Mouse (Mus musculus) kidney, embryonic 14.5 days (tissue): ENCODE measurements around the gene Ankfy1. TPM values are rescaled to one million over a fixed set of nuclear protein-coding genes. Genes with fewer than 3 reads are reported as not detected.
"Not testable (repeated sequence)": the region's sequence is repeated elsewhere in the genome, so short reads cannot be mapped to it uniquely, and the experiment has no call there.

Experiments used
- ATAC-seq: fragments of 200-750 bp; cut with Nextera tagmentation; 2 replicates; pipeline ENCODE4 v1.8.0; 2017; ENCODE audit warnings: moderate number of reproducible peaks, mild to moderate bottlenecking, moderate TSS enrichment, moderate library complexity; ENCODE audit not compliant: low FRiP score, low TSS enrichment
- H3K27ac ChIP-seq: fragments of 300-500 bp; sonication (generic); 2 replicates; pipeline ENCODE4 v1.5.1; 2014; ENCODE audit warnings: low read depth, mild to moderate bottlenecking, low read length, moderate library complexity, mixed read lengths
- H3K27me3 ChIP-seq: fragments of 300-500 bp; sonication (generic); 2 replicates; pipeline ENCODE4 v1.6.1; 2014; ENCODE audit warnings: mild to moderate bottlenecking, low read length; ENCODE audit not compliant: control insufficient read depth, insufficient read depth
- H3K36me3 ChIP-seq: fragments of 300-500 bp; sonication (generic); 2 replicates; pipeline ENCODE4 v1.6.1; 2014; ENCODE audit warnings: low read length, mixed read lengths; ENCODE audit not compliant: control insufficient read depth, insufficient read depth
- H3K4me1 ChIP-seq: fragments of 300-500 bp; sonication (generic); 2 replicates; pipeline ENCODE4 v1.6.1; 2014; ENCODE audit warnings: low read length, mixed read lengths; ENCODE audit not compliant: control insufficient read depth, insufficient read depth
- H3K4me2 ChIP-seq: fragments of 300-500 bp; sonication (generic); replicated peaks from 2 replicates; pipeline ENCODE4 v1.6.1; 2014; ENCODE audit warnings: low read depth, mild to moderate bottlenecking, low read length
- H3K4me3 ChIP-seq: fragments of 300-500 bp; sonication (generic); 2 replicates; pipeline ENCODE4 v1.5.1; 2014; ENCODE audit warnings: mild to moderate bottlenecking, low read length
- H3K9ac ChIP-seq: fragments of 300-500 bp; sonication (generic); 2 replicates; pipeline ENCODE4 v1.6.1; 2014; ENCODE audit warnings: low read depth, mild to moderate bottlenecking, low read length, moderate library complexity
- H3K9me3 ChIP-seq: fragments of 300-500 bp; sonication (generic); 2 replicates; pipeline ENCODE4 v1.6.1; 2016; ENCODE audit warnings: low read length; ENCODE audit not compliant: control insufficient read depth
- WGBS: fragments of 180-500 bp; shearing (Covaris S2); extraction: QIAGEN DNeasy Blood & Tissue Kit; methylation state at CpG from one replicate; pipeline ENCODE4 v1.1.7; 2014; 5-methylcytosine and 5-hydroxymethylcytosine counted together
- polyA plus RNA-seq: library from polyadenylated mRNA; unstranded; fragments of >200 nt; fragmentation: Nextera tagmentation; extraction: Ambion mirVana; gene quantifications from 2 replicates; pipeline ENCODE4 v1.2.1, GENCODE M21; 2014

The Ankfy1 gene
- polyA plus RNA-seq, 1 experiment from 2014 or later = 35.3 TPM

DNA sequence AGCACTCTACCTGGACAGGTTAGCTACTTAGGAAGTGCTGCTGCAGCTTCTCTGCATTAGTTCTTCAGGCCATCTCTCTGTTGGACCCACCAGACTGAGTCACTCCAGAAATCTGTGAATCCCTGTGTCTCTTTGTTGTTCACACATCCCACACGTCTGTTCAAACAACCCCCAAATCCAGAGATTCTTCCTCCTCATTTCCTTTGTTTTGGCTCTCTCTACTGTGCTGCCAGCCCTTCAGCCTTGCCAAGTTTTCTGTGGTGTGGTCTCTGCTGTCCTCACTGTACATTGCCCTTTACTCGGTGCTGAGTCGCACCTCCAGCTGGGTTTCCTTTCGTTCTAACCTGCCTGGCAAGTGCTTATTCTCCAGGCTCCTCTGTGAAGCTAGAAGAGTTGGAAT lies 74.5 kb downstream of the Ankfy1 start:
- Histone ChIP-seq H3K27me3 (no peaks in the 10 kb centered on the region), H3K4me1 (no peaks in the 10 kb centered on the region), H3K4me2 (no peak overlapping the region), H3K9me3 (no peaks in the 10 kb centered on the region), H3K9ac (no peak overlapping the region), H3K4me3 (no peak overlapping the region), H3K36me3 (peaks cover 70% of the 10 kb centered on the region), H3K27ac (no peak overlapping the region)
- WGBS = 90% methylated on average over 4 of the region's 4 CpGs
- ATAC-seq = no peak

DNA sequence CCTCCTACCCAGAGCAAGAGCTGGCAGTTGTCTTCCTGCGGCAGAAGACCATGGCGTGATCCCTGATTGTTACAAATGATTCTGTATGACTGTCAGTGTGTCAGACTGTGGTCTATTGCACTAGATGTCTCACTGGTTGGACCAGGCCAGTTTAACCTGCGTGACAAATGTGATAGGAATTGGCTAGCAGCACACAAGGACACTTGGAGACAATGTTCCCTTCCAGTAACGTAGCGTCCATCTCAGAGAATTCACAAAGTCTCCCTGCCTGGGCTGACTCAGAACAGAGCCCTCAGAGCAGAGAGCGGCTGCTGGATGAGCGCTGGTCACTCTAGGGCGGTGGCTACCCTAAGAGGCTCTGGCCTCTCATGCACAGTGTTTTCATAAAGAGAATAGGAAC lies 77.9 kb downstream of the Ankfy1 start:
- Histone ChIP-seq H3K36me3 (peaks cover 50% of the 10 kb centered on the region), H3K27me3 (no peaks in the 10 kb centered on the region), H3K27ac (no peak overlapping the region), H3K9me3 (no peaks in the 10 kb centered on the region), H3K4me1 (no peaks in the 10 kb centered on the region), H3K4me2 (no peak overlapping the region), H3K4me3 (no peak overlapping the region), H3K9ac (no peak overlapping the region)
- no peak for ATAC-seq
- WGBS = 85% methylated on average over 8 of the region's 8 CpGs

DNA sequence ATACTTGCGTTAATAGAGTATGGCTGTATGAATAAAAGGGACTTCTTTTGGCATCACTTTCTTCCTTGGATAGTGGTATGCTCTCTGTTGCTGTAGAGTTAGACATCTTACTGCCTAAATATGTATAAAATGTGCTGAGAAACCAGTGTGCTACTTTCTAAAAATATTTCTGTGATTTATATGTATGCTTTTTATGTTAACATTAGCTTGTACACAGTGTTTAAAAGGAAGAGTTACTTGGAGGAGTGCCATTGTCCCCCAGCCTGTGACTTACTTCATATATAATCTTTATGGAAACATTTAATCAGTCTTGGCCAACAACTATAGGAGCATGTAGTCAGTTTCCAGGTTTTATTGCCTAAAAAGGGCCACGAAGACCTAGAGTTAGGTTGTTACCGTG lies 79.3 kb downstream of the Ankfy1 start:
- Histone ChIP-seq H3K4me1 (no peaks in the 10 kb centered on the region), H3K9ac (no peak overlapping the region), H3K4me2 (no peak overlapping the region), H3K9me3 (no peaks in the 10 kb centered on the region), H3K36me3 (peaks cover 36% of the 10 kb centered on the region), H3K4me3 (no peak overlapping the region), H3K27me3 (no peaks in the 10 kb centered on the region), H3K27ac (no peak overlapping the region)
- ATAC-seq = no peak
- 89% methylated on average over 3 of the region's 3 CpGs for WGBS

DNA sequence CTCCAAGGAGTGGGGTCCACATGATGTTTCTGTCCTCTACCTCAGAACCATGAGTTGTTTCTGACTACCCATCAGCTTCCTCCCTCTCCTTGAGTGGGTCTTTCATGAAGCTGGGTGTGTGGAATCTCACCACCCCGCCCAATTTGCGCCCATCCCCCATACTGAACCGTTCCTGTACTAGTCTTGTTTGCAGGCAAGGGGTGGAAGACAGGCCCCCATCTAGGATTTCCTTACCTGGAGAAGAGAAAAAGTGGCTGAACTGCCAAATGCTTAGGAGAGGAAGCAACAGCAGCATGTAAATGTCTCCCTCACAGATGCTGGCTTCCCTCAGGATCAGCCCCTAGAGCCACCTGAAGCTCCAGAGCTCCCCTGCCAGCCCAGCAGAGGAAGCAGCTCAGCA lies 80.5 kb downstream of the Ankfy1 start:
- WGBS = 93% methylated on average over 3 of the region's 3 CpGs
- no peak overlapping the region for H3K9ac ChIP-seq
- no peak for ATAC-seq

GRCm38 (mm10) chr11:72770816-72771215 lies 81.0 kb downstream of the Ankfy1 start:
- no peaks in the 10 kb centered on the region for H3K9me3 ChIP-seq
- WGBS = 85% methylated on average over 5 of the region's 5 CpGs
- ATAC-seq = no peak
- peaks cover 30% of the 10 kb centered on the region; the same call in 1 of the 2 replicates for H3K36me3 ChIP-seq
- H3K9ac ChIP-seq = no peak overlapping the region
- H3K4me3 ChIP-seq = no peak overlapping the region
- no peak overlapping the region for H3K4me2 ChIP-seq
- H3K27ac ChIP-seq = no peak overlapping the region
- H3K27me3 ChIP-seq = no peaks in the 10 kb centered on the region
- H3K4me1 ChIP-seq = no peaks in the 10 kb centered on the region

More for the DNA sequence above, 80.5 kb downstream of the Ankfy1 start:
- Histone ChIP-seq H3K27ac (no peak overlapping the region), H3K4me3 (no peak overlapping the region), H3K27me3 (no peaks in the 10 kb centered on the region), H3K9me3 (no peaks in the 10 kb centered on the region), H3K36me3 (peaks cover 30% of the 10 kb centered on the region; the same call in 1 of the 2 replicates), H3K4me2 (no peak overlapping the region), H3K4me1 (no peaks in the 10 kb centered on the region)

- Histone ChIP-seq H3K4me3 (no peak overlapping the region), H3K27ac (no peak overlapping the region), H3K9me3 (no peaks in the 10 kb centered on the region), H3K4me1 (no peaks in the 10 kb centered on the region), H3K4me2 (no peak overlapping the region), H3K9ac (no peak overlapping the region), H3K36me3 (peaks cover 30% of the 10 kb centered on the region; the same call in 1 of the 2 replicates), H3K27me3 (no peaks in the 10 kb centered on the region)
- WGBS = 69% methylated on average over 4 of the region's 4 CpGs
- ATAC-seq = no peak
These were observed 81.7 kb downstream of the Ankfy1 start for GRCm38 (mm10) chr11:72771461-72771860.

GRCm38 (mm10) chr11:72772611-72773010 lies 82.8 kb downstream of the Ankfy1 start:
- not testable (repeated sequence) for H3K27ac ChIP-seq, H3K4me3 ChIP-seq, H3K27me3 ChIP-seq, H3K9me3 ChIP-seq, H3K4me1 ChIP-seq, H3K9ac ChIP-seq, ATAC-seq, H3K4me2 ChIP-seq
- 23% methylated on average over 1 of the region's 1 CpGs for WGBS
- H3K36me3 ChIP-seq = peaks cover 24% of the 10 kb centered on the region; the same call in 1 of the 2 replicates

GRCm38 (mm10) chr11:72778957-72779356 lies 89.2 kb downstream of the Ankfy1 start:
- Histone ChIP-seq H3K27ac (no peak overlapping the region), H3K4me2 (no peak overlapping the region), H3K9ac (no peak overlapping the region), H3K4me1 (no peaks in the 10 kb centered on the region), H3K9me3 (no peaks in the 10 kb centered on the region), H3K36me3 (no peaks in the 10 kb centered on the region), H3K4me3 (no peak overlapping the region), H3K27me3 (no peaks in the 10 kb centered on the region)
- ATAC-seq = no peak

DNA sequence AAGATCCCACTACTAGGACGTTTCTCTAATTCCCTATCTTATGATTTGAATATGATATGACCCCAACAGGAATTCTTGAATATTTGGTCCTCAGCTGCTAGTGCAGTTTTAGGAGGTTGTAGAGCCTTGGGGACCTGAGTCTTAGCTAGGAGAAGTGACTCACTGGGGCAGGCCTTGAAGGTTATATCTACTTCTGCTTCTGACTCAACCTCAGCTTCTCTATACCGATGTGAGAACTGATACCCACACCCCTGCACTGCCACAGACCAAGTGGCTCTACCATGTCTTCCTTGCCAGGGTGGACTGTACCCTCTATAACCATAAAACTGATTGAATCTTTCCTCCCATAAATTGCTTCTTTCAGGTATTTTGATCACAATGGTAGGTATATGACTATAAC lies 92.3 kb downstream of the Ankfy1 start:
- Histone ChIP-seq H3K9ac (no peak overlapping the region), H3K4me2 (no peak overlapping the region), H3K4me1 (no peaks in the 10 kb centered on the region), H3K36me3 (no peaks in the 10 kb centered on the region), H3K4me3 (no peak overlapping the region), H3K27ac (no peak overlapping the region), H3K9me3 (no peaks in the 10 kb centered on the region), H3K27me3 (no peaks in the 10 kb centered on the region)
- WGBS = 78% methylated on average over 2 of the region's 2 CpGs
- ATAC-seq = no peak

GRCm38 (mm10) chr11:72782503-72782902 lies 92.7 kb downstream of the Ankfy1 start:
- no peak for ATAC-seq
- WGBS = 87% methylated on average over 3 of the region's 3 CpGs

More at GRCm38 (mm10) chr11:72782503-72782902, 92.7 kb downstream of the Ankfy1 start:
- Histone ChIP-seq H3K27ac (no peak overlapping the region), H3K9ac (no peak overlapping the region), H3K4me3 (no peak overlapping the region), H3K4me1 (no peaks in the 10 kb centered on the region), H3K36me3 (no peaks in the 10 kb centered on the region), H3K4me2 (no peak overlapping the region), H3K9me3 (no peaks in the 10 kb centered on the region), H3K27me3 (no peaks in the 10 kb centered on the region)
